Mouse (Mus musculus) small intestine, adult 2 months (tissue): Measurements from ENCODE around the gene Slc35e3.

ENCODE experiments used
- CTCF ChIP-seq: fragments of 200-500 bp; IDR thresholded peaks from 2 replicates; pipeline ENCODE4 v1.5.1; 2012; ENCODE audit warnings: low read depth, mild to moderate bottlenecking, control low read depth, inconsistent platforms, low read length, moderate library complexity, mixed read lengths; ENCODE audit not compliant: insufficient replicate concordance, insufficient read length; ENCODE audit errors: extremely low read depth
- POLR2A ChIP-seq: fragments of 200-500 bp; IDR thresholded peaks from 2 replicates; pipeline ENCODE4 v1.6.1; 2012; ENCODE audit warnings: low read depth, mild to moderate bottlenecking, control low read depth, inconsistent platforms, low read length, moderate library complexity

DNA sequence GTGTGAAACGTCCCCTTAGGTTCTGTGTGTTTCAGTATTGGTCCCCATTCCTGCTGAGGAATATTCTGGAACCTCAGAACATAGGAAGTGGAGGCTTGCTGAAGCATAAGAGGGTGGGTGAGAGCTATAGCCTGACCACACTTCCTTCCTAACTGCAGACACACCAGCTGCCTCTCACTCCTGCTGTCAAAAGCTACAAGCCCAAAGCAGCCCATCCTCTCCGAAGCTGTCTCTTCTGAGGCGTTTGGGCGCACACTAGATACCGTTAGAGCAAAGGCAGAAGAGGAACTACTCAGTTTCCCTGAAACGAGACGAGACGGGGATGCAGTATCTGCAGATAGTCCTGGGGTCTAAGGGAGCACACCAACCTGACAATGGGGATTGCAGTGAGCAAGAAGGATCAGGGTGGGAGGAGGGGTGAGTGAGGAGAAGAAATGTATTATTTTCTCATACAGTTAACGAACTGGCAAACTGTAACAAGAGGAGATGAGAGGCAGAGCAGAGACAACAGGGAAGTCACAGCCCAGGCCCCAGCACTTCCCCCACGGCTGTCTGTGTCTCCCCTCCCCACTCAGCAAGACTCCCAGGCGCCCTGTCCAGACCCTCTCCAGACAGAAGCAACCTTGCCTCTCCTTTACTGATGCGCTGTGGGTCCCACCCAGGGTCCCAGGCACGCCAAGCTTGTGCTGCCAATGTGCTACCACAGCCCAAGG lies 9.1 kb upstream of the Slc35e3 start:
- TF ChIP-seq POLR2A = no peak
- no peak for TF ChIP-seq CTCF
